Mouse (Mus musculus) CH12.LX (cell line): ENCODE data around the gene Adam22. TPM values are rescaled to one million over a fixed set of nuclear protein-coding genes. Genes with fewer than 3 reads are reported as not detected.

Experiments used
- DNase-seq: peaks from one replicate; pipeline ENCODE4 v3.0.0-alpha.2; 2013; ENCODE audit errors: extremely low read depth
- H3K27ac ChIP-seq: 2 replicates; pipeline ENCODE4 v1.5.1; 2012; ENCODE audit warnings: low read depth, mild to moderate bottlenecking, control low read depth, moderate library complexity; ENCODE audit not compliant: insufficient read depth
- H3K27me3 ChIP-seq: replicated peaks from 2 replicates; pipeline ENCODE3; 2012; ENCODE audit warnings: inconsistent platforms
- H3K36me3 ChIP-seq, 2 experiments: replicated peaks in 1 of 2; 2 replicates each; pipeline versions ENCODE3 to v1.6.1; 2012; ENCODE audit warnings: inconsistent platforms in 1 of 2, low read length in 1 of 2, mild to moderate bottlenecking in 1 of 2, mixed read lengths in 1 of 2, moderate library complexity in 1 of 2; ENCODE audit not compliant: control insufficient read depth in 1 of 2, insufficient read depth in 1 of 2
- H3K4me1 ChIP-seq, 2 experiments: 2 replicates each; pipeline ENCODE4 v1.6.1; 2012; ENCODE audit warnings: inconsistent platforms in 1 of 2, moderate library complexity in 1 of 2; ENCODE audit not compliant: insufficient read depth in 2 of 2, control insufficient read depth in 1 of 2
- H3K4me2 ChIP-seq: 2 replicates; pipeline ENCODE4 v1.6.1; 2012; ENCODE audit warnings: low read depth, mild to moderate bottlenecking, control low read depth; ENCODE audit not compliant: poor library complexity, insufficient read depth, severe bottlenecking
- H3K4me3 ChIP-seq, 3 experiments: fragments of 150-350 bp in 1 of 3; sonication (generic) in 1 of 3; replicated peaks in 1 of 3; 2 replicates each; pipeline versions ENCODE3 to v1.5.1; 2011 to 2012; ENCODE audit warnings: low read depth in 2 of 3, low read length in 2 of 3, mild to moderate bottlenecking in 2 of 3, moderate library complexity in 2 of 3, control low read depth in 1 of 3, improper control_type of control experiment in 1 of 3, inconsistent platforms in 1 of 3, mixed read lengths in 1 of 3; ENCODE audit not compliant: poor library complexity in 1 of 3
- H3K79me2 ChIP-seq: replicated peaks from 2 replicates; pipeline ENCODE4 v1.6.1; 2012; ENCODE audit warnings: mild to moderate bottlenecking, moderate library complexity; ENCODE audit not compliant: control insufficient read depth, poor library complexity, insufficient read depth, severe bottlenecking; ENCODE audit errors: extremely low read depth
- H3K9ac ChIP-seq: 2 replicates; pipeline ENCODE4 v1.6.1; 2012; ENCODE audit warnings: low read depth, mild to moderate bottlenecking, control low read depth, moderate library complexity; ENCODE audit not compliant: insufficient read depth
- H3K9me3 ChIP-seq: replicated peaks from 2 replicates; pipeline ENCODE3; 2012; ENCODE audit warnings: low read length, inconsistent platforms, mixed read lengths
- CHD1 ChIP-seq: IDR thresholded peaks from 2 replicates; pipeline ENCODE4 v1.6.1; 2012; ENCODE audit warnings: low read depth, low read length, improper control_type of control experiment, inconsistent platforms
- CTCF ChIP-seq, 2 experiments: IDR thresholded peaks in 1 of 2; conservative IDR thresholded peaks in 1 of 2; 2 replicates each; pipeline ENCODE4 v1.5.1; 2011 to 2012; ENCODE audit warnings: low read depth in 2 of 2, low read length in 2 of 2, improper control_type of control experiment in 1 of 2, inconsistent platforms in 1 of 2, mild to moderate bottlenecking in 1 of 2, moderate library complexity in 1 of 2
- E2F4 ChIP-seq: IDR thresholded peaks from 2 replicates; pipeline ENCODE4 v1.6.1; 2011; ENCODE audit warnings: low read depth, low read length, improper control_type of control experiment; ENCODE audit not compliant: insufficient replicate concordance
- ELF1 ChIP-seq: IDR thresholded peaks from 2 replicates; pipeline ENCODE4 v1.6.1; 2014; ENCODE audit warnings: low read depth, mild to moderate bottlenecking, inconsistent platforms, low read length, improper control_type of control experiment
- EP300 ChIP-seq: IDR thresholded peaks from 2 replicates; pipeline ENCODE4 v1.6.1; 2011; ENCODE audit warnings: low read length, improper control_type of control experiment
- ETS1 ChIP-seq: conservative IDR thresholded peaks from 2 replicates; pipeline ENCODE4 v1.6.1; 2012; ENCODE audit warnings: low read depth, mild to moderate bottlenecking, inconsistent platforms, low read length, improper control_type of control experiment, moderate library complexity
- IRF4 ChIP-seq: IDR thresholded peaks from 2 replicates; pipeline ENCODE4 v1.6.1; 2014; ENCODE audit warnings: low read depth, mild to moderate bottlenecking, inconsistent platforms, low read length, improper control_type of control experiment
- JUN ChIP-seq: IDR thresholded peaks from 2 replicates; pipeline ENCODE4 v1.6.1; 2011; ENCODE audit warnings: low read depth, mild to moderate bottlenecking, low read length, improper control_type of control experiment, moderate library complexity; ENCODE audit not compliant: insufficient read depth
- JUND ChIP-seq: conservative IDR thresholded peaks from 2 replicates; pipeline ENCODE4 v1.6.1; 2011; ENCODE audit warnings: low read depth, low read length, improper control_type of control experiment
- KAT2A ChIP-seq: IDR thresholded peaks from 2 replicates; pipeline ENCODE4 v1.6.1; 2012; ENCODE audit warnings: low read length, improper control_type of control experiment, inconsistent platforms; ENCODE audit not compliant: insufficient replicate concordance
- MAFK ChIP-seq: IDR thresholded peaks from 2 replicates; pipeline ENCODE4 v1.6.1; 2011; ENCODE audit warnings: low read length, improper control_type of control experiment; ENCODE audit not compliant: insufficient replicate concordance
- MAX ChIP-seq: IDR thresholded peaks from 2 replicates; pipeline ENCODE4 v1.6.1; 2011; ENCODE audit warnings: low read length, improper control_type of control experiment
- MAZ ChIP-seq: IDR thresholded peaks from 2 replicates; pipeline ENCODE4 v1.6.1; 2012; ENCODE audit warnings: low read depth, mild to moderate bottlenecking, inconsistent platforms, low read length, improper control_type of control experiment, moderate library complexity
- MEF2A ChIP-seq: IDR thresholded peaks from 2 replicates; pipeline ENCODE4 v1.6.1; 2014; ENCODE audit warnings: low read depth, mild to moderate bottlenecking, inconsistent platforms, low read length, improper control_type of control experiment, borderline replicate concordance
- MXI1 ChIP-seq: IDR thresholded peaks from 2 replicates; pipeline ENCODE4 v1.6.1; 2011; ENCODE audit warnings: mild to moderate bottlenecking, low read depth, low read length, improper control_type of control experiment
- MYC ChIP-seq: IDR thresholded peaks from 2 replicates; pipeline ENCODE4 v1.6.1; 2011; ENCODE audit warnings: low read depth, mild to moderate bottlenecking, improper control_type of control experiment, low read length
- NELFE ChIP-seq: IDR thresholded peaks from 2 replicates; pipeline ENCODE4 v1.6.1; 2011; ENCODE audit warnings: low read depth, low read length, improper control_type of control experiment
- POLR2AphosphoS2 ChIP-seq: IDR thresholded peaks from 2 replicates; pipeline ENCODE4 v1.6.1; 2011; ENCODE audit warnings: low read depth, low read length, improper control_type of control experiment
- RAD21 ChIP-seq: IDR thresholded peaks from 2 replicates; pipeline ENCODE4 v1.6.1; 2011; ENCODE audit warnings: low read depth, mild to moderate bottlenecking, low read length, improper control_type of control experiment, moderate library complexity
- RCOR1 ChIP-seq: conservative IDR thresholded peaks from 2 replicates; pipeline ENCODE4 v1.6.1; 2012; ENCODE audit warnings: low read depth, mild to moderate bottlenecking, inconsistent platforms, low read length, improper control_type of control experiment
- SIN3A ChIP-seq: IDR thresholded peaks from 2 replicates; pipeline ENCODE4 v1.6.1; 2012; ENCODE audit warnings: low read length, improper control_type of control experiment, inconsistent platforms
- SMC3 ChIP-seq: IDR thresholded peaks from 2 replicates; pipeline ENCODE4 v1.6.1; 2011; ENCODE audit warnings: low read depth, low read length, improper control_type of control experiment
- TBP ChIP-seq: conservative IDR thresholded peaks from 2 replicates; pipeline ENCODE4 v1.6.1; 2011; ENCODE audit warnings: low read depth, low read length, improper control_type of control experiment
- ZC3H11A ChIP-seq: IDR thresholded peaks from 2 replicates; pipeline ENCODE4 v1.6.1; 2012; ENCODE audit warnings: low read depth, mild to moderate bottlenecking, inconsistent platforms, low read length, improper control_type of control experiment
- ZKSCAN1 ChIP-seq: IDR thresholded peaks from 2 replicates; pipeline ENCODE4 v1.6.1; 2012; ENCODE audit warnings: low read depth, inconsistent platforms, low read length, improper control_type of control experiment, borderline replicate concordance
- ZNF384 ChIP-seq: IDR thresholded peaks from 2 replicates; pipeline ENCODE4 v1.6.1; 2012; ENCODE audit warnings: low read depth, low read length, improper control_type of control experiment, inconsistent platforms
- dilution Hi-C: fragments of 300-500 bp; cut with MboI; formaldehyde crosslinking; loops from 2 replicates; pipeline ENCODE4 v1.14.3; 2020; ENCODE audit warnings: low sequenced_read_pairs; ENCODE audit not compliant: extremely low pct_unique_long_range_greater_than_20kb, extremely low pct_ligation_motif_present
- in situ Hi-C: fragments of 300-500 bp; cut with MboI; formaldehyde crosslinking; loops from 3 replicates; pipeline ENCODE4 v1.14.3; 2019; ENCODE audit warnings: low sequenced_read_pairs, low pct_ligation_motif_present, low pct_unique_long_range_greater_than_20kb, mixed read lengths
- polyA plus RNA-seq: library from polyadenylated mRNA; unstranded; fragments of >175 nt; gene quantifications from 2 replicates; pipeline ENCODE4 v1.2.1, GENCODE M21; 2012; ENCODE audit warnings: low read depth; ENCODE audit not compliant: insufficient read length
- total RNA-seq, 2 experiments: library from RNA; depleted of rRNA; stranded (reverse); fragments of 300-350 nt in 1 of 2; fragments of >200 nt in 1 of 2; gene quantifications; 2 replicates each; pipeline ENCODE4 v1.2.3; 2012 to 2014

Gene Adam22
- total and polyA plus RNA-seq, 3 experiments, result 0.07 to 0.55 (median 0.14) TPM

DNA sequence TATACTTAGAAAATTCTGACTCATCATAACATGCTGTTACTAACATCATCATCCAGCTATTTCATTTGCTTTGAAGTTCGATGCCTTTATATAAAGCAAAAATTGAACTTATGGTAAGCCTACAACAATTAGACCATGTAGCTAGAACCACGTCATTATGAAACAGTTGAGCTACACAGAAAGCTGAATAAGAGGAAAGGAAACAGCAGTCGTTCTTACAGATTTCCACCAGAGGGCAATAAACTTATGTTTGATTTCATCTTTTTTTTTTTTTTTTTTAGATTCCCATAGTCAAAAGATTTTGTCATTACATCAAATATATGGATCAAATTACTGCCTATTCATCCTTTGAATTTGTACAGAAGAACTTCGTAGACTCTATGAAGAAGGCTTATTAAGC, 203.2 kb downstream of the Adam22 start:
- Histone ChIP-seq H3K27ac (no peak overlapping the region), H3K4me3 (no peak overlapping the region), H3K4me2 (no peak overlapping the region), H3K36me3 (no peaks in the 10 kb centered on the region), H3K9me3 (no peaks in the 10 kb centered on the region), H3K9ac (no peak overlapping the region), H3K79me2 (no peaks in the 10 kb centered on the region), H3K27me3 (no peaks in the 10 kb centered on the region), H3K4me1 (peaks cover 0 to 4% of the 10 kb centered on the region in 2 experiments; a peak in 1 of 4 replicates)
- TF ChIP-seq ZC3H11A, result peak; percentile 17; the same call in 1 of the 2 replicates
- TF ChIP-seq JUN, result peak; percentile 41; the same call in 1 of the 2 replicates
- TF ChIP-seq JUND, result peak; percentile 68; the same call in 1 of the 2 replicates
- TF ChIP-seq TBP, result no peak
- peak in 1 of 2 experiments; percentile 63; a peak in 2 of 4 replicates for TF ChIP-seq CTCF (conservative IDR thresholded peaks at IDR 0.05 in 1 of 2, IDR thresholded peaks at IDR 0.05 in 1 of 2; ENCODE audit: low read depth in 2 of 2, low read length in 2 of 2)
- TF ChIP-seq E2F4, result no peak
- peak; percentile 98 for TF ChIP-seq ZNF384
- peak; percentile 13; the same call in 1 of the 2 replicates for TF ChIP-seq MAFK
- peak; percentile 68 for TF ChIP-seq RAD21
- TF ChIP-seq MAX, result no peak
- peak; percentile 54 for TF ChIP-seq SMC3
- DNase-seq, result peak; percentile 31
- in situ Hi-C loops (no loop called here), dilution Hi-C loops (no loop called here)

- Histone ChIP-seq H3K27ac (no peak overlapping the region), H3K27me3 (no peaks in the 10 kb centered on the region), H3K9ac (no peak overlapping the region), H3K36me3 (no peaks in the 10 kb centered on the region), H3K4me1 (peaks cover 0 to 3% of the 10 kb centered on the region in 2 experiments; a peak in 1 of 4 replicates), H3K9me3 (no peaks in the 10 kb centered on the region), H3K4me3 (no peak overlapping the region), H3K4me2 (no peak overlapping the region), H3K79me2 (no peaks in the 10 kb centered on the region)
- TF ChIP-seq CHD1, result no peak
- no peak for TF ChIP-seq IRF4
- no peak for TF ChIP-seq MEF2A
- TF ChIP-seq E2F4, result no peak
- no peak for TF ChIP-seq POLR2AphosphoS2
- TF ChIP-seq ETS1, result no peak
- TF ChIP-seq NELFE, result no peak
- no peak for TF ChIP-seq ZKSCAN1
- TF ChIP-seq RCOR1, result no peak
- TF ChIP-seq MAFK, result no peak
- no peak for TF ChIP-seq MAZ
- TF ChIP-seq ZC3H11A, result no peak
- no peak for TF ChIP-seq MYC
- no peak for TF ChIP-seq SIN3A
- no peak for TF ChIP-seq KAT2A
- no peak for TF ChIP-seq SMC3
- TF ChIP-seq EP300, result no peak
- TF ChIP-seq ELF1, result no peak
- TF ChIP-seq MXI1, result no peak
- dilution Hi-C loops (no loop called here), in situ Hi-C loops (no loop called here)
- no peak for DNase-seq
Observed at GRCm38 (mm10) chr5:8151645-8152044, 216.3 kb downstream of the Adam22 start.
